Mouse (Mus musculus): ENCODE measurements around the gene Barx1. TPM values are rescaled to one million over a fixed set of nuclear protein-coding genes. Genes with fewer than 3 reads are reported as not detected.

Gene Barx1
- polyA plus RNA-seq (2012; rRNA removed) = 0.16 and 16.6 TPM in 2 replicates

DNA sequence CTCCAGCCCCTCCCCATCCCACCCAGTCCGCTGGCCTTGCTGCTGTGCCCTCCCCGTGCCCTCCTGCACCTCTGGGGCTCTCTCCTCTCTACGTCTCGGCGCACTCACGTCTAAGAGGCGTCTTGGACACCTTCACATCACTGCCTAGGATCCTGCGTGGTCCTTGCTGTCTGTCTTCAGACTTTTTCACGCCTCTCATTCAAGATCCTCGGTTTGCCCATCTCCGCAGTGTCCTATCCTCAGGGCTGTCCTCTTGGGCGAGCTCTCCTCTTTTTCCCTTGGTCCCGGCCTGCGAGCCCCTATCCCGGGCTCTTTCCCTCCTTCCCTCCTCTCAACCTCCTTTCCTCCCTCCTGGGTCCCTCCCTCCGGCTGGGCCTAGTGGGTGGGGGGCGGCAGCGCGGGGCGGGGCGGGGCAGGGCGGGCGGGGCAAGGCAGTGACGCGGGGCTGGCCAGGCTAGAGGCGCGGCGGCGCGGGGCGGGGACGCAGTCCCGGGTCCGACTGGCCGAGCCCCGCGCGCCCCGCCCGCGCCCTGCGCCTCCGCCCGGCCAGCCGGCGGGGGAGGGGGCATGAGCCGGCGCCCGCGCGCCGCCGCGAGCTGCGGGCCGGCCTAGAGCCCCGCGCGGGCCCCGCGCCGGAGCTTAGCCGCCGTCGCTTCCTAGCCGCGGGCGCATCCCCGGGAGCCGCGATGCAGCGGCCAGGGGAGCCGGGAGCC is at the start of gene Barx1:
Gene Barx1 (plus strand): TSS at position 568 of the 713 bp plus-strand sequence.

GRCm38 (mm10) chr13:48625433-48626184 is 37.2 kb upstream of the Barx1 start, which contains the start of gene Ptpdc1:
Gene Ptpdc1 (minus strand): TSS chr13:48625664.

Other genes starting within 250 kb of the Barx1 start
- 9.9 and 10.8 TPM in 2 replicates for gene Zfp169, start 149.5 kb upstream of the Barx1 start, polyA plus RNA-seq (2012; rRNA removed)
- 1.4 TPM in 2 replicates for gene A830005F24Rik, start 149.4 kb upstream of the Barx1 start, polyA plus RNA-seq (2012; rRNA removed)
- 14.2 and 16.6 TPM in 2 replicates for gene Ptpdc1, start 37.3 kb upstream of the Barx1 start, polyA plus RNA-seq (2012; rRNA removed)
- 32.6 and 35.8 TPM in 2 replicates for gene Phf2, start 208.1 kb downstream of the Barx1 start, polyA plus RNA-seq (2012; rRNA removed)